Mouse (Mus musculus) myocyte (in vitro differentiated cells): ENCODE measurements at regions not wholly inside any gene's neighbourhood (a gene's known extent, or its start where the extent isn't known, plus 50 kb on each side); places are given as distances from the start of the nearest gene placed in this dataset.

ENCODE experiments used
- CEBPB ChIP-seq: IDR thresholded peaks from 2 replicates; pipeline ENCODE4 v1.6.1; 2011; ENCODE audit warnings: mild to moderate bottlenecking, moderate library complexity; ENCODE audit not compliant: poor library complexity, insufficient read depth, severe bottlenecking
- E2F4 ChIP-seq: IDR thresholded peaks from one replicate; pipeline ENCODE4 v1.6.1; 2011; ENCODE audit warnings: mild to moderate bottlenecking, control low read depth, moderate library complexity; ENCODE audit not compliant: insufficient read depth
- MAX ChIP-seq: IDR thresholded peaks from one replicate; pipeline ENCODE4 v1.6.1; 2011; ENCODE audit warnings: low read depth, mild to moderate bottlenecking, control low read depth
- MYOG ChIP-seq, 3 experiments: IDR thresholded peaks; one replicate each; pipeline ENCODE4 v1.6.1; 2011; ENCODE audit warnings: control low read depth in 2 of 3, low read depth in 2 of 3, mild to moderate bottlenecking in 2 of 3; ENCODE audit not compliant: insufficient read length in 2 of 3, control insufficient read depth in 1 of 3, insufficient read depth in 1 of 3
- POLR2A ChIP-seq: IDR thresholded peaks from one replicate; pipeline ENCODE4 v1.6.1; 2011; ENCODE audit warnings: low read depth, mild to moderate bottlenecking, control low read depth, moderate library complexity; ENCODE audit not compliant: insufficient read length
- POLR2AphosphoS2 ChIP-seq: IDR thresholded peaks from one replicate; pipeline ENCODE4 v1.6.1; 2011; ENCODE audit warnings: low read depth, control low read depth; ENCODE audit not compliant: insufficient read length
- REST ChIP-seq: IDR thresholded peaks from one replicate; pipeline ENCODE4 v1.6.1; 2011; ENCODE audit warnings: mild to moderate bottlenecking, control low read depth, moderate library complexity; ENCODE audit not compliant: insufficient read depth, insufficient read length
- TCF12 ChIP-seq: IDR thresholded peaks from one replicate; pipeline ENCODE4 v1.6.1; 2011; ENCODE audit warnings: mild to moderate bottlenecking, control low read depth; ENCODE audit not compliant: poor library complexity, insufficient read depth, severe bottlenecking

DNA sequence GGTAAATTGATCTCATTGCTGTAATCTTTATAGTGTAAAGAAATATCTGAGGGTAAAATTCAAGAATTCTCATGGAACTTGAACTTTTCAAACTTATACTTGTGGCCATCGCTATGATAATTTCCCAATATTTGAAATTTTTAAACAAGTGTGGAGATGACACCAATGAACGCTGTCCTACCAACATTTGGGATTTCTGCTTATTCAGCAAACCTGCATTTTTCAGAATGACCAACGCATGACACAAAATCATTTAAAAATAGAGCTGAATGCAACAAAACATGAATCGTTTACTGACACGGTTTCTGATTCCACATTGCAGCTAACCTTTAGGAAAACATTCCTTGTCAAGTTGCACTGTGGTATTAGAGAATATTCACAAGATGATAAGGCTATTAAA lies 92.9 kb upstream of the Lsm6 start:
- no peak for TF ChIP-seq POLR2A
- TF ChIP-seq TCF12: no peak
- no peak for TF ChIP-seq MAX
- no peak for TF ChIP-seq CEBPB
- no peak for TF ChIP-seq E2F4
- TF ChIP-seq REST: no peak
- no peak for TF ChIP-seq POLR2AphosphoS2
- TF ChIP-seq MYOG (IDR thresholded peaks at IDR 0.05; ENCODE audit: control insufficient read depth in 1 of 3, insufficient read depth in 1 of 3, insufficient read length in 2 of 3, low read depth in 2 of 3): no peak
